Mouse (Mus musculus) left cerebral cortex, postnatal 10 days (tissue): ENCODE data around the gene Cfap74. TPM values are rescaled to one million over a fixed set of nuclear protein-coding genes. Genes with fewer than 3 reads are reported as not detected.
"Not testable (repeated sequence)": the region's sequence is repeated elsewhere in the genome, so short reads cannot be mapped to it uniquely, and the experiment has no call there.

Source experiments
- DNase-seq, 2 experiments: peaks; one replicate each; pipeline ENCODE4 v3.0.0; 2021 to 2022; ENCODE audit warnings: low spot score in 2 of 2, mixed read lengths in 1 of 2; ENCODE audit errors: extremely low spot score in 1 of 2
- intact Hi-C: fragments of 180-260 bp; cut with DNase I; formaldehyde crosslinking; loops from one replicate; pipeline ENCODE4 v1.15.1; 2025
- total RNA-seq, 2 experiments: library from RNA; stranded (reverse); gene quantifications; 2 replicates each; pipeline ENCODE4 v1.2.3; 2021

Gene Cfap74
- total RNA-seq, 2 experiments from 2014 or later = 10.1 to 10.6 TPM

DNA sequence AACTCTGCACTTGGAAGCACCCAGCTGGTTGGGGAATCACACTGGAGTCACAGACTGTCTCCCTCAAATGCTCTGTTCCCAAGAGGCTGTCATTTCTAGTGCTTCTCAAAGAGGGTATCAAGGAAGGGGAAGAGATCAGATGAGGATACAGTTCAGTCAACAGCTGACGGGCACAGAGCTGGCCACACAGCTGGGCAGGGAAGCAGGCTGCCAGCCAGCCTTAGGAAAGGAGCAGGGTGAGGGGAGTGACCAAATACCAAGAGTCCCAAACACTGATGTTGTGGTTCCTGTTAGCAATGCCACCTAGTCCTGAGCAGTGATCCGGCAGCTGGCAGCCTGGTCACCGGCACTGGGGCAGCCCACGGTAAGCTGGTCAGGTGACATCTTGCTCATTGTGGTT, 55.1 kb downstream of the Cfap74 start:
- intact Hi-C loops = no loop called here
- DNase-seq = no peak

DNA sequence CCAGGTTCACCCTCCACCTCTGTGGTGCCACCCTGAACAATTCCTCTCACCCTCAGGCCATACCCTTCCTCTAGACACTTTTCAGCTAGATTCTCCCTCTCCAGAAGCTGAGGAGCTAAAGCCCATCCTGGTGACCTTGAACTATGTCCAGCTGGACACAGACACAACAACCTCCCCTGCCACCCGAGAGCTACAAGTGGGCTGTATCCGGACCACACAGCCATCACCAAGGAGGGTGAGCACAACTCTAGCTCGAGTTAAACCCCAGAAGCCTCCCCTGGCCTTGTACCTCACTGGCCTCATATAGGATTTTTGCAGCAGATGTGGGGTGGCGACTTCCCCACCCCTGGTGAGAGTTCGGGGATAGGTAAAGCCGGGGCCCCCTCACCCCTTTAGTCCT, 56.6 kb downstream of the Cfap74 start:
- DNase-seq = no peak
- intact Hi-C loops = no loop called here

DNA sequence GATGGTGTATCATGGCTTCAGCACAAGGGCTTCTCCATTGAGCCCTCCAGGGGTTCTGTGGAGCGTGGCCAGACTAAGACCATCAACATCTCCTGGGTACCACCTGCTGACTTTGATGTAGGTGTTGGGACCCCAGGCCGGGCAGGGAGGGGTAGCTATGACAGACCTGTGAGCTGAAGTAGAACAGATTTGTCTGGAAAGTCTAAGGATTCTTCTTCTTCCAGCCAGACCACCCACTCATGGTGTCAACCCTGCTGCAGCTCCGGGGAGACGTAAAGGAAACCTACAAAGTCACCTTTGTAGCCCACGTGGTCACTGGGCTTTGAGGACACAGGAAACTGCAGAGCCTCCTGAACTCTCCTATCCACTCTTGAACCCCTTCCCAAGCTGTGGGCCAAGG, 57.1 kb downstream of the Cfap74 start:
- no peak for DNase-seq
- intact Hi-C loops = no loop called here

DNA sequence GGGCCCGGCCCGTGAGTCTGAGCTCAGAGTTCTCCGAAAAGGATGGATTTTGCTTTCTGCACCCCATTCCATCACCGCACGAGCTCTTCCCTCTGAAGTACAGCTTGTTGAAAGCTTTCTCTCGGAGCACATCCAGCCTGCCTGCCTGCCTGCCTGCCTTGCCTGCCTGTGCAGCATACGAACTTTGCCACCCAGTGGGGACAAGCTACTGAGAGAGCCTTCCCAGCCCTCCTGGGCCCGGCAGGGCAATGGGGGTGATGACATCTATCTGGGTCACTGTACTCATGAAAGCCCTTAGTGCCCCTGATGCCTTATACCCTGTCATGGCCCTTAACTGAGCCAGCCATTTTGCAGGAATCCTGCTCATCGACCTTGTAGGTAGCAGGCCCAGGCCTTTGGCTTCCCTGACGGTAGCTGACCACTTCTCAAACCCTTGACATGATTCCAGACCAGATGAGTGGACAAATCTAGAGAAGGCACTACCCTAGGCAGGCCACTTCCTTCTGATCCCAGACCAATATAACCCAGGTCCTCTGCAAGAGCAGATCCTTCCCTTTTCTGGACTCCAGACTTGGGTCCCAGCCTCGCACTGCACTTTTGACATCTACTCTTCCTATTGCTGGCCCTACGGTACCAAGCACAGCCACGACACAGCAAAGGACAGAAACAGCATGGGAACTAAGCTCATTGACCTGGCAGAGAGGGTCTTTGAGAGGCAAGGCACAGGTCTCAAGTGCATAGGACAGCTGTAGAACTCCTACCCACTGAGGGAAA, 58.4 kb downstream of the Cfap74 start:
- DNase-seq = no peak
- intact Hi-C loops = no loop called here

DNA sequence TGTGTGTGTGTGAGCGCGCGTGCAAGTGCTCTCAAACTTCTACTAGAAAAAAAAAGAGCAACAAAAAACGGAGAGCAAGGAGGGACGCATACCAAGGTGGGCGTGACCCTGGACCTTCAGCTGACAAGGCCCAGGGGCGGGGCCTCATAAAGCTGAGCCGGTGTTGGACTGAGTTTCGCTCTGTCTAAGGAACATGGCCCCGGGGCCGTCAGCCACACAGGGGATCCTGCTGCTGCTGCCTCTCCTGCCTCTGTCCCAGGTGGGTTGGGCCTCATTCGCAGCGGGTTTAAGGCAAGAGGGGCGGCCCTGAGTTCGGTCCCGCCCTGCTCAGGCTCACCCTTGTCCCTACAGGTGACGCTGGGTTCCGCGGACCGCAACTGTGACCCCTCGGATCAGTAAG, 60.0 kb downstream of the Cfap74 start, which contains the start of gene Tmem52:
Tmem52 (plus strand) TSS at position 163 of the 400 bp plus-strand sequence.
- DNase-seq = peak in 1 of 2 experiments; percentile 75
- intact Hi-C loops = no loop called here

DNA sequence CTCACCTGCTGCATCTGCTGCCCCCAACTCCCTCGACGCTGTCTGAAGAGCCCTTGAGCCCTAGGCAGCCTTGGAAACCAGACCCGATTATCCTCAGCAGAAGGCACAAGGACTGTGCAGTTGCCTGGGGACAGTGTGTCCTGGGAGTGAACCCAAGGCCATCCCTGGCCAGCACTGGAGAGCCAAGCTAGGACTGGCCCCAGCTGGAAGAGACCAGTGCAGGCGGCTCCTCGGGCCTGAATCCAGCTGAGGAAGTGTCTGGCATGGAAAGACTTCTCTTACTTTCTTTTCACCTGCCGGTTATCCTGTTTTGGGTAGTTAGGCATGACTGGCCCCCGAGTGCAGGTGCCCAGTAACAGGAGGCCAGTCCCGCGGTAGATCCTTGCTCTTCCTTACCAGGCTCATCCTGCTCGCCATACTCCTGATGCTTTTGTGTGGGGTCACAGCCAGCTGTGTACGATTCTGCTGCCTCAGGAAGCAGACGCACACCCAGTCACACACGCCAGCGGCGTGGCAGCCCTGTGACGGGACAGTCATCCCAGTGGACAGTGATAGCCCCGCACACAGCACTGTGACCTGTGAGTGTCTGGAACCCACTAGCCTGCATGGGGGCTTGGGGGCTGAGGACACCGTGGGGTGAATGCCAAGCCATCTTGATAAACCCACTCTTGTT, 60.7 kb downstream of the Cfap74 start:
- intact Hi-C loops = no loop called here

DNA sequence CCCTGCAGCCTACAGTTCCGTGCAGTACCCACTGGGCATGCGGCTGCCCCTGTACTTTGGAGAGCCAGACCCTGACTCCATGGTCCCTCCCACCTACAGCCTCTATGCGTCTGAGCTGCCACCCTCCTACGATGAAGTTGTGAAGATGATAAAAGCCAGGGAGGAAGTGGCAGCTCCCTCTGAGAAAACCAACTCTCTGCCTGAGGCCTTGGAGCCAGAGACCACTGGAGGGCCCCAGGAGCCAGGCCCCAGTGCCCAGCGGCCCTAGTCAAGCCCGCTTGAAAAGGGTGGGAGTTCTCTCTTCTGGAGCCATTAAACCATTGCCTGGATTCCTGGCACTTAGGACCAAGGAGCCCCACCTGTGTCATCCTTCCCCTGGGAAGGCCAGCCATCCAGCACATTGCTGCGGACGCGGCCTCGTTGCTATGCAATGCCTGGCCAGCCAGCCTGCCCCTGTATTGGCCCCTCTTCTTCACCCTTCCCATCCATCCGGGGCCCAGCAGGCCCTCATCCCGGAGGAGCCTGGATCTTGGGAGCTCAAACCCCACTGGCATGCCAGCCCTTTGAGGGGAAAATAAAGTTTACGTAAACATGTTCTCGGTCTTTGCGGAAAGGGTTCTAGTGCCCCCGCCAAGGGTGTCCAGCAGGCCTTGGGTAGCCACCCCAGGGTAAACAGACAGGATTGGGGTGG, 61.4 kb downstream of the Cfap74 start:
- intact Hi-C loops = no loop called here
- no peak for DNase-seq

More for the DNA sequence above, 60.7 kb downstream of the Cfap74 start:
- DNase-seq = no peak

DNA sequence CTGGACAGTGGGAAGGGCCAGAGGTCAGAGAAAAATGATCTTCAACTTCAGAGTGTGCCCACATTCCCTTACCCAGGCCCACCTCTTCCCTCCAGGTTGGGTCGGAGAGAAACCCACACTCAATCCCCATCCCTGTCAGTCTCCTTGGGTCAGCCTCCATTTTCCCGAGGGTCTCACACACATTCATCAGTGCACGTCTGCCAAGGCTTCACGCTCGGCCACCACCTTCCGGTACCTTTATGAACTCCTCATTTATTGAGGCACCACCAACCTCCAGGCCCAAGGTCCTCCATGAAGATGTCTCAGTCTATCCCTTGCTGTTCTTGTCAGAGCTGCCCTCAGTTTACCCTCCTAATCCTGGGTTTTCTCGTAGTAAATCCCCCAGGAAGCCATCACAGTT, 62.0 kb downstream of the Cfap74 start:
- no peak for DNase-seq
- intact Hi-C loops = no loop called here

DNA sequence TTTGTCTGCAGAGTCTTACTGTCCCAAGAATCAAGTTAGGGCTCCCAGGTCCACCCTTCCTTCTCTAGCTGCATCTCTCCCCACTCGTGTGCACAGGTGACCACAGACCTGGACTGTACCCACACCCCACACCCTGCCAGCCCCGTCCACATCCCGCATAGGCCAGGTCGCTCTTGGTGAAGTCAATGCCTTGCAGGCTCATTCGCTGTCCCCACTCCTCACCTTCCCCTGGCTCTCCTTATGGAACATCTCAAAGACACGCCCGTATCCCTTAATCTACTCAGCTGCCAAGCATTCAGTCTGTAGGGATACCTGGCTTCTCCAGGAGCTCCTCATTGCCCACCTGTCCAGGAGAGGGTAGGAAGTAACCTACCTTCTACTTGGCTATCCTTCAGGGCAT, 62.4 kb downstream of the Cfap74 start:
- no peak for DNase-seq
- intact Hi-C loops = no loop called here

DNA sequence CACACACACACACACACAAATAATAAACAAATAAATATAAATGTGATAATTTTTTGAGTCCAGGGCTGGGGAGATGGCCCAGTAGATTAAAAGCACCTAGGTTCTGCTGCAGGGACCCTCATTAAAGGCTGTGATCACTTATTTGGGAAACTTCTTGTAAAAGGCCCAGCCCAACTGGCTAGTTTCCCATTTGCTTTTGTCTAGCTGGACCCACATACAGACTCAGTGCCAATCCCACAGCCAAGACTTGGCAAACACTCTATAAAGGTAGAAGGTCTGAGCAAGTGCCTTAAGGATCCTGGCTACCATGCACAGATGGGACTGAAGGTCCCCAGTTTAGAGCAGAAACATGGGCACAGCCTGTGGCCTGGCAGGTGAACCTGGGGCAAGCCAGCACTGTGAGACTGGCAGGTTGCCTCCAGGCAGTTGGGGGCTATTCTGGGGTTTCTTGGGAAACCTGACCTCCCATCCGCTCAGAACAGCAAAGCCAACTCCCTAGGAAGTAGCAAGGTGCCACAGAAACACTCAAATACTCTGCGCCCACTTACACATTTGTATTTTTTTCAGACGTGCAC, 63.8 kb downstream of the Cfap74 start:
- intact Hi-C loops = no loop called here
- DNase-seq = no peak

DNA sequence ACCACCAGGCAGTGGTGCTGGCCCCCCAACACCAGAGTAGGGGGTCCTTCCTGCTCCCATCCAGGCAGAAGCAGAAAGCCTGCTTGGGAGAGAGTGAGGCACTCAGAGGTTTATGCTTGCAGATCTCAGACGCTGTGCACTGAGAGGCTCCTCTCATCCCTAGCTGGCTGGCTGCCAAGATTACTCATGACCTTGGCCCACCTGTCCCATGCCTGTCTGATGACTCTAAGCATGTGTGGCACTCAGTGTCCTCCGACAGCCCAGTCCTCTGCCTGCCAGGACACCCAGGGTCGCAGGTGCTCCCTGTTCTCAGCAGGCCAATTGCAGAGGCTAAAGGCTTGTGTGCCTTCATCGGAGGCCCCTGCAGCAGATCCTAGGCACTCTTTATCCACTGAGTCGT, 64.3 kb downstream of the Cfap74 start:
- intact Hi-C loops = no loop called here
- no peak for DNase-seq

DNA sequence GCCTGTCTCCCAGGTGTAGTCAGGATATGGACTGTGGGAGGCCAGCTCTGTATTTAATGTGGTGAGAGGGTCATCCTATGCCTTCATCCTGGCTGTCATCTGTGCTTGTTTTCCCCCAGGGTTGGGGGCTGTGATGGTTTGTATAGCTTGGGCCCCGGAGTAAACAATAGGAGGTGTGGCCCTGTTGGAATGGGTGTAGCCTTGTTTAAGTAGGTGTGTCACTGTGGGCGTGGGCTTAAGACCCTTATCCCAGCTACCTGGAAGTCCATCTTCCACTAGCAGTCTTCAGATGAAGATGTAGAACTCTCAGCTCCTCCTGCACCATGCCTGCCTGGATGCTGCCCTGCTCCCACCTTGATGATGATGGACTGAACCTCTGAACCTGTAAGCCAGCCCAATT, 64.8 kb downstream of the Cfap74 start:
- DNase-seq, intact Hi-C loops: not testable (repeated sequence)

DNA sequence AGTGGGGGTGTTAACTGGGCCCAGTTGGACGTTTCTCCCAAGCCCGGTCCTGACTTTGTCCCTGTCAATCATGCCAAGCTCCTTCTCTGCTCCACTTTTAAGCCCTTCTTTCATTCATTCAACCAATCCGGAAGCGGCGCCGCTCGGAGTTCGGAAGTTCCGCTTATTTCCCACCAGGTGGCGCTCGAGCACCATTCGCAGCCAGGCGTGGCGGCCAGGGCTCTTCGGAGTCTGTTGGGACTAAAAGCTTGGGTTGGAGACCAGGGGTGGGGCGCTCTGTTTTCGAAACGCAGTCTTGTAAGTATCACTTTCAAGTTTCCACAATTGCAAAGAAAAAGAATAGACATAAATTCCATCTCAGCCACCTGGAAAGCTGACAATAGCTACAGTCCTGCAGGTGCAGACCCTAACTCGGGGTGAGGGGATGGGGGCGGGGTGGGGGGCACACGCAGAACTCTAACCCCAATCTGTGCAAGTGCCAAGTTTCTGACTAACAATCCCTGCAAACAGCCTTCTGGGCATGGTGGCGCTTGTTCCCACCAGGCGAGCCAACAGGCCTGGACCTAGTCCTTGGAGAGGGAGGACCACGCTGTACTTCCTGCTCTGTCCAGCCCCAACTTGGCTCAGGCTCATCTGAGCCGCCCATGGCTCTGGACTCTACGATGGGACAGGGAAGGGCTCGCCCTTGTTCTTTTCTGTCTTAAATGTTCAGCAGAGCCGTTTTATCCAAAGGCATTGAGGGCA, 72.6 kb downstream of the Cfap74 start:
- DNase-seq = peak; percentile 73 to 82
- intact Hi-C loops = loop anchor here (2.0 kb wide), 1 partner anchor 87 kb away; no protein-coding TSS in a partner anchor

DNA sequence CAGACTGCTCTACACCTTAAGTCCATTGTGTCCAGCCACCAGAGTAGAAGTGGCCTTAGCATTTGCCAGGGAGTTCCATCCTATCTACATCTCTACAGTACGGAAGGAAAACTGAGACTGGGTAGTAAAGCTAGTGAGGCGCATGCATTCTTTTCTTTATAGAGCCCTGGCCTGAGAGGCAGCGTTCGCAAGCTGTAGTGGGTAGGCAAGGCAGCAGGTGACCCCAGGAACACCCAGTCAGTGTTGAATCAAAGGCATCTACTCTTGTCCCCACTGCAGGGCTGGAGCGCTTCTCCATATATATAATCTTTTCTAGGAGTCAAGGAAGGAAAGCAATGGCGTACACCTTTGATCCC, 73.1 kb downstream of the Cfap74 start:
- intact Hi-C loops = no loop called here
- DNase-seq = no peak

DNA sequence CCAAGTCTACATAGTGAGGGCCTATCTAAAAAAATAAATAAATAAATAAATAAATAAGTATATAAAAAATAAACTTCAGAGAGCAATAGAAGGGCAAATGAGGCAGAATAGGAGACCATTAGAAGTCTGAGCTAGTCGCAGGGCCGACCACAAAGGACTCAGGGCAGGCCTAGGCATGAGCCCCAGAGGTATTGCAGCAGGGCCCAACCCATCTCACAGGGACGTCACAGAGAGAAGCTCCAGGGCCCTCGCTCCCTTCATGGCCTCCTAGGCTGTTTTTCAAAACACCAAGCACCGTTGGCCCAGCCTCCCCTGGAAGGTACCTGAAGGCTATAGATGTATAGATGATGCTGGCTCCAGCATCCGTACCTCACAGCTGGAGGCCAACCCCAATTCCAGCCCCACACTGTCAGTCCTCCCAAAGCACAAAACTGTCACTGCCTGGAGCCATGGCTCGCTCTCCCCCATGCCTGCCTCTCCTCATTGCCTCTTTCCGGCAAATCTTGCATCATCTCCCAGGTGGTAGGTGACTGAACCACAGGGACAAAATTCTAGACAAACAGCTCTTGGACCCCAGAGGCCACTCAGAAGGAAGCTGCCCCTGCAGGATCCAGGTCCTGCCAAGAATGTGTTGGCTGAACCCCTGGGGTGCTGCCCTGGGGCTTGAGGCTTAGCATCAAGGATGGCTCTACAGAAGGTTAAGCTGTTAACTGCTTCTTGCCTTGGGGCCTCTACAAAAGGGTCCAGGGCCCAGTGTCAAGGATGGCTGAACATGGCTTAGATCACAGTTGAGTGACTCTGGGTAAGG, 73.9 kb downstream of the Cfap74 start:
- intact Hi-C loops = no loop called here
- DNase-seq = no peak

DNA sequence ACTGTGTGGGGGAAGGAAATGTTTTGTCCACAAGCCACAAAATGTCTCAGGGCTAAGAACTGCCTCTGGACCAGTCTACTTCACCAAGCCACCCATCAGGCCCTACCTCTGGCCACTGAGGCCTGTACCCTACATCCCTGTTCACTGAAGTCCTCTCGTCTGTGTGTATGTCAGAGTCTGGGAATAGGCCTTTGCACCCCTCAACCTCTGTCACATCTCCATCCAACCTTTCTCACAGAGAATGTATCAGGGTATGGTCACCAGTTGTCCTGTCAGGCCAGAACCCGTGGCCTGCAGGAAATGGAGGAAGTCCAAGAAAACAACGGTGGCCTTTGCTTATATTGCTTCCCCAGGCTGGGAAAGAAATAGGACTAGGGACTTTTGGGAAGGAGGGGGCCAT, 76.5 kb downstream of the Cfap74 start:
- intact Hi-C loops = no loop called here
- no peak for DNase-seq

DNA sequence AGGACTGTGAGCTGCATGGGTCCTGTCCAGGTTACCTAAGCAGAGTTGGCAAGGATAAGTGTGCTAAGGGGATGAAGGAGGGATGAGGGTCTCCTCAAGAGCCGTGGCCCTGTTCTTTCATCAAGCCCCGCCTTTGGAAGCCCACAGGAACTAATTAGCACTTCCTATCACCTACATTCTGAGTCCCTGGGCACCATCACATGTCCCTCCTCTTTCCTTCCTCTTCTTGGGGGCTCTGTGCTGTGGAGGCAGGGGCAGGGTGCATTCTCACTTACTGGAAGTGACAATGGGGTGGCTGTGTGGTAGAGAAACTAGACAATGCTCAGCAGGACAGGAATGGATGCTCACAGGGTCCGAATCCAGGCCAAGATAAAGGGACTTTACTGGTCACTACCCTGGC, 78.8 kb downstream of the Cfap74 start:
- DNase-seq = no peak
- intact Hi-C loops = no loop called here
